Mouse (Mus musculus): ENCODE measurements around the gene Sco1. TPM values are rescaled to one million over a fixed set of nuclear protein-coding genes. Genes with fewer than 3 reads are reported as not detected.
A peak's percentile ranks its signal among the peaks of the same experiment; 100 is the strongest.

Gene Sco1
- polyA plus RNA-seq (2012): 0.03 and 0.09 TPM in 2 replicates

GRCm38 (mm10) chr11:67052321-67052952, at the start of gene Sco1, which contains the start of gene Adprm:
TSS of gene Sco1 (plus strand) at chr11:67052670.
TSS of gene Adprm (minus strand) at chr11:67052594.
- H3K9me3 ChIP-seq (ENCODE audit: control insufficient read depth, low read length): no peaks in the 10 kb centered on the region
- H3K4me1 ChIP-seq (ENCODE audit: control insufficient read depth): peaks cover 28% of the 10 kb centered on the region
- no peaks in the 10 kb centered on the region for H3K27me3 ChIP-seq (ENCODE audit: control insufficient read depth)
- H3K36me3 ChIP-seq (ENCODE audit: control insufficient read depth): peaks cover 25% of the 10 kb centered on the region
- no peak for TF ChIP-seq TAL1 (IDR thresholded peaks at IDR 0.05; ENCODE audit: low read length)
- TF ChIP-seq GATA1 (IDR thresholded peaks at IDR 0.05; ENCODE audit: low read length): no peak
- peak within 1 kb of the TSS; percentile 78 for H3K4me3 ChIP-seq (replicated peaks)

GRCm38 (mm10) chr11:67002911-67003310, 49.6 kb upstream of the Sco1 start:
- Histone ChIP-seq H3K27me3 (ENCODE audit: control insufficient read depth) (no peaks in the 10 kb centered on the region), H3K4me1 (ENCODE audit: control insufficient read depth) (no peaks in the 10 kb centered on the region), H3K9me3 (ENCODE audit: control insufficient read depth, low read length) (no peaks in the 10 kb centered on the region), H3K4me3 (replicated peaks) (no peak overlapping the region), H3K36me3 (ENCODE audit: control insufficient read depth) (no peaks in the 10 kb centered on the region)
- TF ChIP-seq TAL1 (IDR thresholded peaks at IDR 0.05; ENCODE audit: low read length) (no peak), GATA1 (IDR thresholded peaks at IDR 0.05; ENCODE audit: low read length) (no peak)

GRCm38 (mm10) chr11:67007961-67008360, 44.5 kb upstream of the Sco1 start:
- Histone ChIP-seq H3K36me3 (ENCODE audit: control insufficient read depth) (no peaks in the 10 kb centered on the region), H3K27me3 (ENCODE audit: control insufficient read depth) (no peaks in the 10 kb centered on the region), H3K4me1 (ENCODE audit: control insufficient read depth) (no peaks in the 10 kb centered on the region), H3K9me3 (ENCODE audit: control insufficient read depth, low read length) (no peaks in the 10 kb centered on the region), H3K4me3 (replicated peaks) (no peak overlapping the region)
- TF ChIP-seq GATA1 (IDR thresholded peaks at IDR 0.05; ENCODE audit: low read length): no peak
- TF ChIP-seq TAL1 (IDR thresholded peaks at IDR 0.05; ENCODE audit: low read length): no peak

- Histone ChIP-seq H3K27me3 (ENCODE audit: control insufficient read depth) (no peaks in the 10 kb centered on the region), H3K4me3 (replicated peaks) (no peak overlapping the region), H3K9me3 (ENCODE audit: control insufficient read depth, low read length) (no peaks in the 10 kb centered on the region), H3K36me3 (ENCODE audit: control insufficient read depth) (no peaks in the 10 kb centered on the region), H3K4me1 (ENCODE audit: control insufficient read depth) (no peaks in the 10 kb centered on the region)
- TF ChIP-seq GATA1 (IDR thresholded peaks at IDR 0.05; ENCODE audit: low read length) (no peak), TAL1 (IDR thresholded peaks at IDR 0.05; ENCODE audit: low read length) (no peak)
These were observed 43.9 kb upstream of the Sco1 start for GRCm38 (mm10) chr11:67008528-67008927.

- no peak for TF ChIP-seq TAL1 (IDR thresholded peaks at IDR 0.05; ENCODE audit: low read length)
- TF ChIP-seq GATA1 (IDR thresholded peaks at IDR 0.05; ENCODE audit: low read length): no peak
- H3K4me3 ChIP-seq (replicated peaks): no peak overlapping the region
- H3K4me1 ChIP-seq (ENCODE audit: control insufficient read depth): no peaks in the 10 kb centered on the region
- H3K36me3 ChIP-seq (ENCODE audit: control insufficient read depth): no peaks in the 10 kb centered on the region
- no peaks in the 10 kb centered on the region for H3K9me3 ChIP-seq (ENCODE audit: control insufficient read depth, low read length)
- no peaks in the 10 kb centered on the region for H3K27me3 ChIP-seq (ENCODE audit: control insufficient read depth)
These were observed 42.0 kb upstream of the Sco1 start for GRCm38 (mm10) chr11:67010430-67010829.

- Histone ChIP-seq H3K9me3 (ENCODE audit: control insufficient read depth, low read length) (no peaks in the 10 kb centered on the region), H3K4me3 (replicated peaks) (no peak overlapping the region), H3K27me3 (ENCODE audit: control insufficient read depth) (no peaks in the 10 kb centered on the region), H3K36me3 (ENCODE audit: control insufficient read depth) (no peaks in the 10 kb centered on the region), H3K4me1 (ENCODE audit: control insufficient read depth) (no peaks in the 10 kb centered on the region)
- TF ChIP-seq GATA1 (IDR thresholded peaks at IDR 0.05; ENCODE audit: low read length) (no peak), TAL1 (IDR thresholded peaks at IDR 0.05; ENCODE audit: low read length) (no peak)
These were observed 40.8 kb upstream of the Sco1 start for GRCm38 (mm10) chr11:67011635-67012034.

GRCm38 (mm10) chr11:67017801-67018591, 34.5 kb upstream of the Sco1 start:
- no peaks in the 10 kb centered on the region for H3K36me3 ChIP-seq (ENCODE audit: control insufficient read depth)
- TF ChIP-seq TAL1 (IDR thresholded peaks at IDR 0.05; ENCODE audit: low read length): no peak
- TF ChIP-seq GATA1 (IDR thresholded peaks at IDR 0.05; ENCODE audit: low read length): no peak
- H3K9me3 ChIP-seq (ENCODE audit: control insufficient read depth, low read length): no peaks in the 10 kb centered on the region
- peaks cover 5% of the 10 kb centered on the region for H3K27me3 ChIP-seq (ENCODE audit: control insufficient read depth)
- no peak overlapping the region for H3K4me3 ChIP-seq (replicated peaks)
- peaks cover 3% of the 10 kb centered on the region for H3K4me1 ChIP-seq (ENCODE audit: control insufficient read depth)

- H3K4me1 ChIP-seq (ENCODE audit: control insufficient read depth): peaks cover 11% of the 10 kb centered on the region
- TF ChIP-seq TAL1 (IDR thresholded peaks at IDR 0.05; ENCODE audit: low read length) (no peak), GATA1 (IDR thresholded peaks at IDR 0.05; ENCODE audit: low read length) (no peak)
- H3K9me3 ChIP-seq (ENCODE audit: control insufficient read depth, low read length): no peaks in the 10 kb centered on the region
- H3K36me3 ChIP-seq (ENCODE audit: control insufficient read depth): no peaks in the 10 kb centered on the region
- peaks cover 5% of the 10 kb centered on the region for H3K27me3 ChIP-seq (ENCODE audit: control insufficient read depth)
- H3K4me3 ChIP-seq (replicated peaks): no peak overlapping the region
These were observed 32.6 kb upstream of the Sco1 start for GRCm38 (mm10) chr11:67019711-67020475.

GRCm38 (mm10) chr11:67020948-67021347, 31.5 kb upstream of the Sco1 start:
- Histone ChIP-seq H3K9me3 (ENCODE audit: control insufficient read depth, low read length) (no peaks in the 10 kb centered on the region), H3K4me3 (replicated peaks) (no peak overlapping the region), H3K4me1 (ENCODE audit: control insufficient read depth) (peaks cover 20% of the 10 kb centered on the region), H3K36me3 (ENCODE audit: control insufficient read depth) (no peaks in the 10 kb centered on the region), H3K27me3 (ENCODE audit: control insufficient read depth) (peaks cover 5% of the 10 kb centered on the region)
- no peak for TF ChIP-seq GATA1 (IDR thresholded peaks at IDR 0.05; ENCODE audit: low read length)
- TF ChIP-seq TAL1 (IDR thresholded peaks at IDR 0.05; ENCODE audit: low read length): no peak

All from erythroblast, embryonic 14.5 days (primary cell).